Mouse (Mus musculus) bone marrow, adult 2 months (tissue): ENCODE measurements around the gene Cd82.

Experiments
- CTCF ChIP-seq: fragments of 200-500 bp; IDR thresholded peaks from 2 replicates; pipeline ENCODE4 v1.5.1; 2011; ENCODE audit warnings: low read length, control low read depth; ENCODE audit not compliant: control insufficient read depth, insufficient read depth
- POLR2A ChIP-seq: fragments of 200-500 bp; IDR thresholded peaks from 2 replicates; pipeline ENCODE4 v1.6.1; 2011; ENCODE audit warnings: low read depth, mild to moderate bottlenecking, control low read depth, low read length, borderline replicate concordance; ENCODE audit not compliant: control insufficient read depth

- no peak; the same call in 1 of the 2 replicates for TF ChIP-seq CTCF
- peak; percentile 95 for TF ChIP-seq POLR2A
Observed at GRCm38 (mm10) chr2:93461869-93462714, 848 bp downstream of the Cd82 start.
